Mouse (Mus musculus) gastrocnemius, postnatal 36 days (tissue): ENCODE measurements around the gene Gm11559. TPM values are rescaled to one million over a fixed set of nuclear protein-coding genes. Genes with fewer than 3 reads are reported as not detected.
"Not testable (repeated sequence)": the region's sequence is repeated elsewhere in the genome, so short reads cannot be mapped to it uniquely, and the experiment has no call there.

ENCODE experiments used
- DNase-seq, 2 experiments: peaks; one replicate each; pipeline ENCODE4 v3.0.0; 2022
- intact Hi-C: fragments of 180-260 bp; cut with DNase I; formaldehyde crosslinking; loops from one replicate; pipeline ENCODE4 v1.15.1; 2025
- long read RNA-seq, 2 experiments: library from polyadenylated mRNA; stranded (forward); transcript quantifications; one replicate each; pipeline ENCODE4 v2.0.0; 2021
- total RNA-seq, 2 experiments: library from RNA; stranded (reverse); gene quantifications; 2 replicates each; pipeline ENCODE4 v1.2.3; 2021

The Gm11559 gene
- total RNA-seq: not detected
- long read RNA-seq, experiment 1: 0 reads
- long read RNA-seq, experiment 2: 0 reads

GRCm38 (mm10) chr11:99864176-99864575 is at the start of gene Gm11559:
Gm11559 (plus strand) TSS chr11:99864476.
- DNase-seq, intact Hi-C loops: not testable (repeated sequence)

- DNase-seq, intact Hi-C loops: not testable (repeated sequence)
Observed at GRCm38 (mm10) chr11:99815566-99815965, 48.7 kb upstream of the Gm11559 start, which contains the start of gene Gm11564. Gm11564 (minus strand) TSS chr11:99815666.

- DNase-seq: no peak
- intact Hi-C loops: no loop called here
Observed at GRCm38 (mm10) chr11:99837966-99838365, 26.3 kb upstream of the Gm11559 start, which contains the start of gene 2300003K06Rik. 2300003K06Rik (minus strand) TSS chr11:99838066.

- DNase-seq: no peak
- intact Hi-C loops: no loop called here
Observed at GRCm38 (mm10) chr11:99842185-99842584, 22.1 kb upstream of the Gm11559 start.

GRCm38 (mm10) chr11:99846746-99847145 is 17.5 kb upstream of the Gm11559 start:
- DNase-seq: no peak
- intact Hi-C loops: no loop called here

- no peak for DNase-seq
Observed at GRCm38 (mm10) chr11:99851508-99851907, 12.8 kb upstream of the Gm11559 start, which contains the start of gene Krtap4-16. Krtap4-16 (minus strand) TSS chr11:99851608.

GRCm38 (mm10) chr11:99854121-99854520 is 10.2 kb upstream of the Gm11559 start:
- intact Hi-C loops: no loop called here
- no peak for DNase-seq

More at GRCm38 (mm10) chr11:99851508-99851907, 12.8 kb upstream of the Gm11559 start, which contains the start of gene Krtap4-16:
- intact Hi-C loops: no loop called here

GRCm38 (mm10) chr11:99857617-99858016 is 6.7 kb upstream of the Gm11559 start, which contains the start of gene Gm11568:
Gm11568 (plus strand) TSS chr11:99857917.
- intact Hi-C loops: no loop called here
- DNase-seq: no peak

GRCm38 (mm10) chr11:99858761-99859160 is 5.5 kb upstream of the Gm11559 start:
- intact Hi-C loops: no loop called here

GRCm38 (mm10) chr11:99873089-99873488 is 8.8 kb downstream of the Gm11559 start, which contains the start of gene Krtap9-1:
Krtap9-1 (plus strand) TSS chr11:99873389.
- DNase-seq, intact Hi-C loops: not testable (repeated sequence)

More at GRCm38 (mm10) chr11:99858761-99859160, 5.5 kb upstream of the Gm11559 start:
- DNase-seq: no peak

- DNase-seq, intact Hi-C loops: not testable (repeated sequence)
Observed at GRCm38 (mm10) chr11:99878887-99879286, 14.6 kb downstream of the Gm11559 start, which contains the start of gene Gm11567. Gm11567 (plus strand) TSS chr11:99879187.

GRCm38 (mm10) chr11:99907620-99908019 is 43.3 kb downstream of the Gm11559 start, which contains the start of gene Krtap31-1:
Krtap31-1 (plus strand) TSS chr11:99907920.
- no peak for DNase-seq
- intact Hi-C loops: no loop called here

GRCm38 (mm10) chr11:99914451-99914850 is 50.2 kb downstream of the Gm11559 start, which contains the start of gene Gm11565:
Gm11565 (plus strand) TSS chr11:99914751.
- intact Hi-C loops: no loop called here

More at GRCm38 (mm10) chr11:99914451-99914850, 50.2 kb downstream of the Gm11559 start, which contains the start of gene Gm11565:
- DNase-seq: no peak

Other genes starting within 250 kb of the Gm11559 start
- not detected for gene Krtap2-4, start 249.6 kb upstream of the Gm11559 start, total RNA-seq
- not detected for gene Gm11562, start 244.0 kb upstream of the Gm11559 start, total RNA-seq
- not detected for gene Krtap4-1, start 236.2 kb upstream of the Gm11559 start, total RNA-seq
- gene Krtap4-2, start 229.4 kb upstream of the Gm11559 start, total RNA-seq: not detected
- not detected for gene Krtap4-7, start 220.4 kb upstream of the Gm11559 start, total RNA-seq
- not detected for gene Gm11555, start 214.2 kb upstream of the Gm11559 start, total RNA-seq
- gene Gm11563, start 205.5 kb upstream of the Gm11559 start, total RNA-seq: not detected
- not detected for gene Krtap4-6, start 198.5 kb upstream of the Gm11559 start, total RNA-seq
- gene Gm14190, start 173.7 kb upstream of the Gm11559 start, total RNA-seq: not detected
- gene Gm14180, start 130.2 kb upstream of the Gm11559 start, total RNA-seq: not detected
- gene Gm11595, start 91.6 kb upstream of the Gm11559 start, total RNA-seq: not detected
- not detected for gene Krtap4-8, start 83.8 kb upstream of the Gm11559 start, total RNA-seq
- gene Krtap4-9, start 79.3 kb upstream of the Gm11559 start, total RNA-seq: not detected
- not detected for gene Gm11596, start 71.0 kb upstream of the Gm11559 start, total RNA-seq
- gene Gm11569, start 65.5 kb upstream of the Gm11559 start, total RNA-seq: not detected
- not detected for gene Gm11554, start 60.0 kb upstream of the Gm11559 start, total RNA-seq
- gene Krtap4-13, start 54.6 kb upstream of the Gm11559 start, total RNA-seq: not detected
- gene Gm11564, start 48.8 kb upstream of the Gm11559 start, total RNA-seq: not detected
- gene 2300003K06Rik, start 26.4 kb upstream of the Gm11559 start, total RNA-seq: not detected
- not detected for gene Krtap4-16, start 12.9 kb upstream of the Gm11559 start, total RNA-seq
- gene Gm11568, start 6.6 kb upstream of the Gm11559 start, total RNA-seq: not detected
- not detected for gene Krtap9-1, start 8.9 kb downstream of the Gm11559 start, total RNA-seq
- not detected for gene Gm11567, start 14.7 kb downstream of the Gm11559 start, total RNA-seq
- gene Krtap31-1, start 43.4 kb downstream of the Gm11559 start, total RNA-seq: not detected
- gene Gm11565, start 50.3 kb downstream of the Gm11559 start, total RNA-seq: not detected
- gene Krtap31-2, start 71.8 kb downstream of the Gm11559 start, total RNA-seq: not detected
- not detected for gene Krtap9-5, start 84.0 kb downstream of the Gm11559 start, total RNA-seq
- gene Krtap29-1, start 114.6 kb downstream of the Gm11559 start, total RNA-seq: not detected
- gene Krtap16-1, start 122.1 kb downstream of the Gm11559 start, total RNA-seq: not detected
- gene Krtap17-1, start 129.5 kb downstream of the Gm11559 start, total RNA-seq: not detected
- gene Krt33a, start 151.7 kb downstream of the Gm11559 start, total RNA-seq: not detected
- not detected for gene Krt33b, start 165.4 kb downstream of the Gm11559 start, total RNA-seq
- gene Krt34, start 177.1 kb downstream of the Gm11559 start, total RNA-seq: not detected
- gene Krt31, start 186.1 kb downstream of the Gm11559 start, total RNA-seq: not detected
- gene Krt32, start 223.8 kb downstream of the Gm11559 start, total RNA-seq: not detected
- not detected for gene Krt35, start 231.8 kb downstream of the Gm11559 start, total RNA-seq
- not detected for gene Krt36, start 241.2 kb downstream of the Gm11559 start, total RNA-seq